10 mouse cellular contexts compared by ENCODE assay signal in the genomic region with DNA sequence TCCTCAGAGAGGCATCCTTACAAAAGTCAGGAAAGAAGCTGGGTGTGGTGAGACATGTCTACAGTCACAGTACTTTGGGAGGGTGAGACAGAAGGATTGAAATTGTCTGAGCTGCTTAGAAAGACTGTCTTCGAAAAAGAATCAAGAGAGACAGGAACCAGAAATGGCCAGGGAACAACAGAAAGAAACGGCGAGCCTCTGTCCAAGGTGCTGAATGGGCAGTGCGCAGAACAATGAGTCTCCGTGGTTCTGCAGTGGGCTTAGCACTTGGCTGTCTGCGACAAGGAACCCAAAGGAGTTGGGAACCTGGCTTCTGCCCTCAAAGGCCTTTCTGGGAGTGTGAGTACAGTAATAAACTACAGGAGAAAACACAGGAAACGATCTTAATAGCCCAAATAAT.
DNase-seq lines count a peak whose midpoint lies in the region; TF ChIP-seq lines count a peak whose summit lies in the region.
"Had no signal": no experiment of that assay in that cellular context is flagged by ENCODE, and none has a peak within 500 bp of the region (broad histone marks: within the 10 kb centered on the region; RNA-seq: fewer than 3 reads in every experiment).

No protein-coding gene starts in this region.

- no peaks in the 10 kb centered on the region for H3K79me3 ChIP-seq in C2C12 (ENCODE audit: low read depth)

- H3K4me3 ChIP-seq in C2C12 (ENCODE audit: insufficient read depth, poor library complexity, severe bottlenecking) = no peak overlapping the region
- H3K4me3 ChIP-seq in left cerebral cortex, adult 2 months = no peak overlapping the region
- H3K4me3 ChIP-seq: layer of hippocampus, adult 2 months had no signal

- H3K36me3 ChIP-seq in C2C12 (ENCODE audit: control insufficient read depth, insufficient read depth) = no peaks in the 10 kb centered on the region

- no peaks in the 10 kb centered on the region for H3K27me3 ChIP-seq in C2C12 (ENCODE audit: control insufficient read depth, insufficient read depth, insufficient read length)

- intact Hi-C loops in left cerebral cortex, adult 2 months (cut with DNase I) = no loop called here

- peak; percentile 62 for DNase-seq in kidney, postnatal 10 days
- no peak for DNase-seq in kidney, adult 9 months
- DNase-seq in Muller cell, postnatal 12 days (ENCODE audit: inconsistent ontology term) = peak; percentile 19
- peak; percentile 37 for DNase-seq in hindlimb bud, embryonic 11.5 days (ENCODE audit: extremely low spot score, low read depth, low spot score)
- no peak for DNase-seq in left cerebral cortex, adult 2 months (ENCODE audit: extremely low spot score in 1 of 2, low spot score in 2 of 2)
- DNase-seq in right cerebral cortex, adult 2 months (ENCODE audit: low spot score in 2 of 2) = no peak
- DNase-seq in frontal cortex, postnatal 36 days (ENCODE audit: low spot score in 2 of 2) = no peak
- DNase-seq: gastrocnemius, postnatal 14 days had no signal

- no peaks in the 10 kb centered on the region for H3K79me2 ChIP-seq in C2C12 (ENCODE audit: control insufficient read depth, insufficient read depth)

- no peak for TF ChIP-seq CTCF in C2C12 (IDR thresholded peaks at IDR 0.05; ENCODE audit: control insufficient read depth, insufficient read depth, insufficient read length)
- TF ChIP-seq CTCF in left cerebral cortex, adult 2 months (IDR thresholded peaks at IDR 0.05) = no peak

- H3K27ac ChIP-seq in left cerebral cortex, adult 2 months = no peak overlapping the region

- H3ac ChIP-seq in C2C12 (ENCODE audit: control insufficient read depth, insufficient read length, low read depth) = no peak overlapping the region

TF ChIP-seq in C2C12, 6 proteins besides CTCF, POLR2A, EP300 and RAD21:
- TF ChIP-seq MAX (IDR thresholded peaks at IDR 0.05) (peak; percentile 38), USF1 (IDR thresholded peaks at IDR 0.05; ENCODE audit: low read depth) (no peak), MYOG (IDR thresholded peaks at IDR 0.05; ENCODE audit: control insufficient read depth, extremely low read depth, insufficient read length) (no peak), CEBPB (IDR thresholded peaks at IDR 0.05; ENCODE audit: low read depth) (no peak), FOSL1 (IDR thresholded peaks at IDR 0.05; ENCODE audit: insufficient read depth, low read length, poor library complexity, severe bottlenecking) (no peak), MYOD1 (IDR thresholded peaks at IDR 0.05; ENCODE audit: control insufficient read depth, insufficient read length, low read depth) (no peak)

Comparison
In these comparisons a context has a peak if more than half of its experiments do, and no peak if none do; other contexts are left out.
1. DNase-seq: peak in kidney, postnatal 10 days (single experiment), Muller cell, postnatal 12 days (single experiment) and hindlimb bud, embryonic 11.5 days (single experiment); none in kidney, adult 9 months (single experiment), left cerebral cortex, adult 2 months (0 of 2), right cerebral cortex, adult 2 months (0 of 2) and frontal cortex, postnatal 36 days (0 of 2).